Mouse (Mus musculus) kidney, postnatal 0 days (tissue): ENCODE results near the gene Kcnab1. TPM values are rescaled to one million over a fixed set of nuclear protein-coding genes. Genes with fewer than 3 reads are reported as not detected.

Experiments
- ATAC-seq: fragments of 200-750 bp; cut with Nextera tagmentation; replicated peaks from 2 replicates; pipeline ENCODE4 v1.8.0; 2017; ENCODE audit warnings: low read depth, moderate number of reproducible peaks, moderate TSS enrichment, moderate library complexity; ENCODE audit not compliant: low FRiP score
- DNase-seq: peaks from one replicate; pipeline ENCODE4 v3.0.0-alpha.2; 2016; ENCODE audit warnings: low spot score
- H3K27ac ChIP-seq: fragments of 300-500 bp; sonication (generic); 2 replicates; pipeline ENCODE4 v1.5.1; 2014; ENCODE audit warnings: mild to moderate bottlenecking
- H3K27me3 ChIP-seq: fragments of 300-500 bp; sonication (generic); 2 replicates; pipeline ENCODE4 v1.6.1; 2014; ENCODE audit warnings: low read length, mixed read lengths; ENCODE audit not compliant: insufficient read depth
- H3K36me3 ChIP-seq: fragments of 300-500 bp; sonication (generic); 2 replicates; pipeline ENCODE4 v1.6.1; 2014; ENCODE audit warnings: low read length, mixed read lengths; ENCODE audit not compliant: insufficient read depth
- H3K4me1 ChIP-seq: fragments of 300-500 bp; sonication (generic); replicated peaks from 2 replicates; pipeline ENCODE4 v1.6.1; 2014; ENCODE audit warnings: antibody characterized with exemption, low read length, mixed read lengths; ENCODE audit not compliant: insufficient read depth
- H3K4me2 ChIP-seq: fragments of 300-500 bp; sonication (generic); 2 replicates; pipeline ENCODE4 v1.6.1; 2014; ENCODE audit warnings: mild to moderate bottlenecking, low read length, moderate library complexity, mixed read lengths
- H3K4me3 ChIP-seq: fragments of 300-500 bp; sonication (generic); replicated peaks from 2 replicates; pipeline ENCODE4 v1.5.1; 2014; ENCODE audit warnings: low read depth, low read length
- H3K9ac ChIP-seq: fragments of 300-500 bp; sonication (generic); 2 replicates; pipeline ENCODE4 v1.6.1; 2014; ENCODE audit warnings: low read depth, low read length
- H3K9me3 ChIP-seq: fragments of 300-500 bp; sonication (generic); replicated peaks from 2 replicates; pipeline ENCODE4 v1.6.1; 2016; ENCODE audit warnings: low read length, inconsistent platforms, mixed read lengths
- CTCF ChIP-seq: IDR thresholded peaks from 2 replicates; pipeline ENCODE4 v1.5.1; 2016; ENCODE audit warnings: antibody characterized with exemption, low read depth, mild to moderate bottlenecking, moderate library complexity
- WGBS: fragments of 180-500 bp; shearing (Covaris S2); extraction: QIAGEN DNeasy Blood & Tissue Kit; methylation state at CpG from one replicate; pipeline ENCODE4 v1.1.7; 2014; 5-methylcytosine and 5-hydroxymethylcytosine counted together
- polyA plus RNA-seq: library from polyadenylated mRNA; unstranded; fragments of >200 nt; fragmentation: Nextera tagmentation; extraction: Ambion mirVana; gene quantifications from 2 replicates; pipeline ENCODE4 v1.2.1, GENCODE M21; 2015

Kcnab1 gene
- polyA plus RNA-seq, 1 experiment from 2014 or later: 4.0 TPM

- Histone ChIP-seq H3K27ac (no peak overlapping the region), H3K27me3 (no peaks in the 10 kb centered on the region), H3K9ac (no peak overlapping the region), H3K4me1 (no peaks in the 10 kb centered on the region), H3K36me3 (no peaks in the 10 kb centered on the region), H3K4me2 (no peak overlapping the region), H3K9me3 (no peaks in the 10 kb centered on the region), H3K4me3 (no peak overlapping the region)
- DNase-seq: no peak
- ATAC-seq: no peak
- TF ChIP-seq CTCF: no peak
- 73% methylated on average over 3 of the region's 3 CpGs for WGBS
Measured at GRCm38 (mm10) chr3:65116958-65117357, 7.8 kb downstream of the Kcnab1 start.

GRCm38 (mm10) chr3:65117365-65117764 lies 8.2 kb downstream of the Kcnab1 start:
- no peak overlapping the region for H3K27ac ChIP-seq
- H3K4me3 ChIP-seq: no peak overlapping the region
- H3K27me3 ChIP-seq: no peaks in the 10 kb centered on the region
- H3K4me1 ChIP-seq: no peaks in the 10 kb centered on the region
- WGBS: 64% methylated on average over 8 of the region's 8 CpGs
- TF ChIP-seq CTCF: no peak
- no peaks in the 10 kb centered on the region for H3K9me3 ChIP-seq
- H3K9ac ChIP-seq: no peak overlapping the region
- no peak overlapping the region for H3K4me2 ChIP-seq
- ATAC-seq: no peak
- DNase-seq: no peak
- H3K36me3 ChIP-seq: no peaks in the 10 kb centered on the region

GRCm38 (mm10) chr3:65124975-65125374 lies 15.8 kb downstream of the Kcnab1 start:
- ATAC-seq (no peak), DNase-seq (no peak)
- TF ChIP-seq CTCF: no peak
- no peak overlapping the region for H3K9ac ChIP-seq
- no peaks in the 10 kb centered on the region for H3K4me1 ChIP-seq
- no peaks in the 10 kb centered on the region for H3K27me3 ChIP-seq
- no peaks in the 10 kb centered on the region for H3K9me3 ChIP-seq
- H3K27ac ChIP-seq: no peak overlapping the region
- WGBS: 72% methylated on average over 3 of the region's 3 CpGs
- H3K36me3 ChIP-seq: no peaks in the 10 kb centered on the region
- H3K4me2 ChIP-seq: no peak overlapping the region
- H3K4me3 ChIP-seq: no peak overlapping the region

- 81% methylated on average over 1 of the region's 1 CpGs for WGBS
- Histone ChIP-seq H3K9me3 (no peaks in the 10 kb centered on the region), H3K4me3 (no peak overlapping the region), H3K4me1 (no peaks in the 10 kb centered on the region), H3K9ac (no peak overlapping the region), H3K4me2 (no peak overlapping the region), H3K36me3 (no peaks in the 10 kb centered on the region), H3K27me3 (no peaks in the 10 kb centered on the region), H3K27ac (no peak overlapping the region)
- DNase-seq: no peak
- ATAC-seq: no peak
- no peak for TF ChIP-seq CTCF
Measured at GRCm38 (mm10) chr3:65129625-65130024, 20.4 kb downstream of the Kcnab1 start.

- DNase-seq (no peak), ATAC-seq (no peak)
- Histone ChIP-seq H3K4me1 (no peaks in the 10 kb centered on the region), H3K36me3 (no peaks in the 10 kb centered on the region), H3K9me3 (no peaks in the 10 kb centered on the region), H3K4me3 (no peak overlapping the region), H3K9ac (no peak overlapping the region), H3K27ac (no peak overlapping the region), H3K27me3 (no peaks in the 10 kb centered on the region), H3K4me2 (no peak overlapping the region)
- WGBS: 69% methylated on average over 5 of the region's 5 CpGs
- no peak for TF ChIP-seq CTCF
Measured at GRCm38 (mm10) chr3:65134931-65135330, 25.7 kb downstream of the Kcnab1 start.

GRCm38 (mm10) chr3:65136897-65137296 lies 27.7 kb downstream of the Kcnab1 start:
- no peaks in the 10 kb centered on the region for H3K9me3 ChIP-seq
- WGBS: 44% methylated on average over 5 of the region's 5 CpGs
- no peaks in the 10 kb centered on the region for H3K27me3 ChIP-seq
- no peak overlapping the region for H3K9ac ChIP-seq
- no peak overlapping the region for H3K4me2 ChIP-seq
- H3K4me1 ChIP-seq: no peaks in the 10 kb centered on the region
- ATAC-seq (no peak), DNase-seq (no peak)
- no peaks in the 10 kb centered on the region for H3K36me3 ChIP-seq
- H3K27ac ChIP-seq: no peak overlapping the region
- no peak overlapping the region for H3K4me3 ChIP-seq
- TF ChIP-seq CTCF: no peak

- no peak for DNase-seq
Measured at GRCm38 (mm10) chr3:65138739-65139138, 29.6 kb downstream of the Kcnab1 start.

More at GRCm38 (mm10) chr3:65138739-65139138, 29.6 kb downstream of the Kcnab1 start:
- Histone ChIP-seq H3K4me3 (no peak overlapping the region), H3K27me3 (no peaks in the 10 kb centered on the region), H3K36me3 (no peaks in the 10 kb centered on the region), H3K9me3 (no peaks in the 10 kb centered on the region), H3K4me1 (no peaks in the 10 kb centered on the region), H3K4me2 (no peak overlapping the region), H3K27ac (no peak overlapping the region), H3K9ac (no peak overlapping the region)
- TF ChIP-seq CTCF: no peak
- WGBS: 79% methylated on average over 3 of the region's 3 CpGs
- ATAC-seq: no peak
